Mouse (Mus musculus) retina, postnatal 1 day (tissue): ENCODE data around the gene Tapt1.
"Not testable (repeated sequence)": the region's sequence is repeated elsewhere in the genome, so short reads cannot be mapped to it uniquely, and the experiment has no call there.

Experiments
- DNase-seq: peaks from one replicate; pipeline ENCODE4 v3.0.0-alpha.2; 2012

Tapt1 gene

DNA sequence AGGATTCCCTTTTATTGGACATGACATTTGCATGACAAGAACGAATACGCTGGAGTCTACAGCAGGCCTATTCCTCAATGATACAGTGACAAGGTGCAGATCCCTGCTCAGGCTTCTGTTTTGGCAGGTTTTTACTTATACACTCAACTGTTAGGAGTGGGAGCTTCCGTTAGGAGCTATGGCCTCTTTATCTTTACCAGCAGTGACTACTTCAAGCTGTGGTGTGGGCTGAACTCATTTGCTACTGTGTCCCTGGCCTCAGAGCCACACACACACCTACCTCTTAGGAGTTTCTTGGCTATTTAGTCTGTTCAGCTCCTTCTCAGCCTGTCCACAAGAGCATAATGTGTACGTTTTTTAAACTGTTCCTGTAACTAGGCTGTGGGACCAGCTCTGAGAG is 30.3 kb downstream of the Tapt1 start:
- DNase-seq: no peak

DNA sequence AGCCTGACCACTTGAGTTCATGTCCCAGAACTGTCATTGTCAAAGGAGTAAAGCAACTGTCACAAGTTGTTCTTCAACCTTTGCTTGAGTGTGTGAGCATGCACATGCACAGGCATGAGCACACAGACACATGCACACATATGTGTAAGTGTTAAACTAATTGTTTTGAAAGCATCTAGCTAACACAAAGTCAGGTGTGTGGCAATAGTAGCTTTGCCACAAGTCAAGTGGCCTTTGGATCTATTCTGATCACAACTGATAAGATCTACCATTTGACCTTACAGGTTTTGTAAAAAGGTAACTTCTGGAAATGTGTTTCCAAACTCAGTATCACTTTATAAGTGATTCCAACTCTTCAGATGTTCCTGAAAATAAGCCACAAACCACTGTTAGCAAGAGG is 39.1 kb downstream of the Tapt1 start:
- no peak for DNase-seq

DNA sequence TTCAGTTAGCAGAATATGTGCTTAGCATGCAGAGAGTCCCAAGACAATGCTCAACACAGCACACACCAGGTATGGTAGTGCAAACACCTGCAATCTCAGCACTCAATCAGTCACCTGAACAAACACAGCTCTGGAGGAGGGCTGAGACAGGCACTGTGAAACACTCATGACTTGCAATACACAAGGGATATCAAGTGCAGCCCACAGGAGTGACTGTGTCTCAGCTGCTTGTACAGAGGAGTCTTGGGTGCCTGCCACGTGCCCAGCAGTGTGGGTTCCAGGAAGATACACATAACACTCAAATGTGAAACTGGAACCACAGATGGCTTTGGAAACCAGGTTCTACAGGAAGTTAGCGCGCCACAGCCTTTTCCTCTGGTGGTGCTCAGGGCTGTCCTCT is 44.8 kb downstream of the Tapt1 start:
- DNase-seq: no peak

DNA sequence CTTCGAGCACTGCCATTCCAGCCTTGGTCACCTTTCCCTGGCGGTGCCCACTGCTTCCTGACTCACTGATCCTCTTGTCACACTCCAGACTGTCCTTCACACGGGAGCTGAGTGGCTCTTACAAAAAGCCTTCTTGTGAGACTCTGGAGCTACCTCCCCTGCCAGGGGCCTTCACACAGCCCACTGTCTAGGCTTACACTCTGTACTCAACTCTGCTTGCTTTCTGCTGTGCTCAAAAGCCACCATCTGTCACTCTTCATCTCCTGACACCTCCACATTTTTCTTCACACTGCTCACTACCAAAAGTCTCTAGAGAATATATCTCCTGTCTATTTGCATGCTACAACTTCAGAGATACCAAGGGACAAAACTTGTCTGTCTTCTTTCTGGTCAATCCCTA is 46.0 kb downstream of the Tapt1 start:
- DNase-seq: no peak

DNA sequence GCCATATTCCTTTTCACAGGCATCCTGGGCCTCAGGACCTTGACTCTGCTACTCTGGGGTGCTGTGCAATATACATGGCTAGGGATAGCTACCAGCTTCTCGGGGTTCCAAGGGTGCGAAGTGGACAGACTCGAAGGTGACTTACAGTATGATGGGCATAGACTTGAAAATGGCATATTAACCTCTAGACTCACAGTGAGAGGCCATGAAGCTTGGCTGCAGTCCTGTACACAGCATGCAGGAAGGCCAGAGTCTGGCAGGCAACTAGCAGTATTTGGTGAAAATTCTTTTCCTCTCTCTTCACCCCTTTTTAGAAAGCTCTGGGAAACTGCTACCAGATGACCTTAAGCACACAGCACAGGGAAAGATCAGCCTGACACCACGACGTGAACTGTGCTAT is 52.4 kb downstream of the Tapt1 start:
- DNase-seq: no peak

DNA sequence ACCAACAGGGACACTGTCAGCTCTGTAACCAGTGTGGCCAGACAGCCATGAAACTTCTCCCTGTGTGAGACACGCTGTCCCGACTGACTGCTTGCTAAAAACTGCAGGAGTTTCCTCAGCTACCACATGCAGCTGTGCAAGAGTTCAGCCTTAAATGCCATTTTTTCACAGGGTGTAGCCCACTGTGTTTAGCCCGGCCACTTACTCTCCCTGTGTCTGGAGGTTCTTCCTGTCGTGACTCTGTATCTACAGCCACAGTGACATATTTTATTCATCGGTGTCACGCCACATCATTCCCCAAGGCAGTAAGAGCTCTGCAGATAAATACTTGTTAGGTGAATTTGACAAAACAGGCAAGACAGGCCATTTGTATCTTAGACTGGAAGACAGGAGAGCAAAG is 59.6 kb downstream of the Tapt1 start:
- peak; percentile 41 for DNase-seq

DNA sequence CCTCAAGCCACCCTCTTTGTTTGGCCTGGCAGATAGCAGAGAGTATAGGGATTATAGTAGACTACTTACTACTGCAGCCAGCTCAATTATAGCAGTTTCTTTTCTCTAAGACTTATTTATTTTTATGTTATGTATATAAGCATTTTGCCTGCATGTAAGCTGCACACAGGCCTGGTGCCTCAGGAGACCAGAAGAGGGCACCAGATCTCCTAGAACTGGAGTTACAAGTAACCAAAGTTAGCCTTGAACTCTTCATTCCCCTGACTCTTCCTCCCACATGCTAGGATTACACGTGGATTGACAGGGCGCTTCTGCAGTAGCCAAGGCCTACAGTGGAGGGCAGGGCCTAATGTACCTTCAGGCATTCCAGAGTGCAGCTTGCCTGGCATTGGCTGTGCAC is 60.6 kb downstream of the Tapt1 start:
- DNase-seq: peak; percentile 52

DNA sequence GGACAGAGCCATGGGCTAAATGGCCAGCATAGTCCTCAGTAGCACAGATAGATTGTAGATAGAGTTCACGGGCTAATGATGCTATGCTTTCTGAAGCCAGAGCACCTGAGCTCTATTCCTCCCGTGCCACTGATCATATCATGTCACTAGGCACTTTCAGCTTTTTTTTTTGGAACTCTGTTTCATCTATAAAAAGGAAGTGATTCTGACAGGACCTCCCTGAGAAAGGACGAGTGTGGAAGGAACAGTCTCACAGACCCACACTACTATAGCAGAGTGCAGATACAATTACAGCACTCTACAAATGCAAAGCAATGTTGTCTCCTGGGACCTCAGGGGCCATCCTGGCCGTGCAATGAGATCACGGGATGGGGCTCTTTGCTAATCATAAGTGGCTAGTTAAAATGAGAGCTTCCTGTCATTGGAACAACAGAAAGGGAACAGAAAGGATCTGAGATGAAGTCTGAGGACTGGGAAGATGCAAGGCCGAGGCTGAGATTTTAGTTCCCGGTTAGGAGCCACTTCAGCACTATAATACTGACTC is 62.1 kb downstream of the Tapt1 start:
- no peak for DNase-seq

DNA sequence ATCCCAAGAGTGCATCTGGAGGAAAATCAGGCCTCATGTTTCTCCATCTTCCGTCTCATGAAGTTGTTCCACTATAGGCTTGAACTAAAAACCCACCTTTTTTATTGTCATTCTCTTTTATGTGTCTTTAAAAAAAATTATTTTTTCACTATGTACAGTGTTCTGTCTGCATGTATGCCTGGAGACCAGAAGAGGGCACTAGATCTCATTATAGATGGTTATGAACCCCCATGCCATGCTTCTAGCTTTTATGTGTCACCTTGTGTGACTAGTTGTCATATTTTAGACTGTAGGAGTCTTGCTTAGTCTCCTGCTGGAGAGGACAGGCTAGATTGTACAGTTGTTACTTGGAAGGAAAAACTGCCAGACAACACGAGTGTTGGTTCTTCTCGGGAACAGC is 63.1 kb downstream of the Tapt1 start:
- no peak for DNase-seq

DNA sequence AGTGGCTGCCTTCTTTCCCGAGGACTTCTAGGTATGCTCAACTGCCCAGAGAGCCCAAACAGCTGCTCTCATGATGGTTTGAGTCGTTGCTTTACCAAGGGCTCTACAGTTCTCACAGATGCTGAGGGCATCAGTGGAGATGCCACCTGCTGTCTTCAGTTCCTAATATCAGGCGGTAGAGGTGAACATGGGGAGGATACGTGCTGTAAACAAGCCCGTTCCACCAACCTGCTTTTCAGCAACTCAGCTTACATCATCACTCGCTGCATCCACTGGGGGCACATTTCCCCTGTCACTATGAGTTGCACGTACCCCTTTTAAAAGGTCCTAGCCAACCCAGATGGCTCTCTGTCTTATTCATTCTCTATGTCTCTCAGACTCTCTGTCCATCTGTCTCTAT is 63.6 kb downstream of the Tapt1 start:
- no peak for DNase-seq

DNA sequence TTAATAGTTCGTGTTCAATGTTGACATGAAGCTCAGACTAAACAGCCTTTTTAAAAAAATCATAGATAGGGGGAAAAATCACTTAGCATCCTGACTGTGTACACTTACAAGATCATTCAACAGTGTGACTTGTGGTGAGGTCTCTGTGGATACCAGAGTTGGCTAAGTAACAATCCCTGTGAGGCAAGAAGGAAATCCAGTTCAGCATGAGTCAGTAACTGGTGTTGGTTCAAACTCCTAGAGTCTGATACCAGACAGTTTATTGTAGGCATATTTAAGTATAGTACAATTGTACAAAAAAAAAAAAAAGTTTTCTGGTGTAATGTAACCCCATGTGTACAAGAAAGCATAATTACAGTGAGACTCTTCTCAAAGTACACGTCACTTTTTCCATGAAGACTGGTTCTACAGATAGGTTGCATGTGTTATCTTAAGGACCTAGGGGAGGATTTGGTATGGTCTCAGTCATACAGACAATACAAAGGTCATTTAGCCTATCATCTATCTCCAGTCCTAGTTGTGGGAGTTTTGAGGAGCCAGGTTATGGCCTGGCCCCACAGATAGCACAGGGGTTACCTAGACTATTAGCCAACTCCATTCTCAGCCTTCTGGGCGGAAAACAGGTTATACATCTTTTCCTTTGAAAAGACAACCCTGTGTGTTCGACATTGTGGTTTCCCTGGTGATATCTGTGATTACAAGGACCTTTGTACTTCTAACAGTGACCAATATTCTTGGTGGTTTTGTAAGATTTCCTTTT is 66.6 kb downstream of the Tapt1 start:
- DNase-seq: no peak

DNA sequence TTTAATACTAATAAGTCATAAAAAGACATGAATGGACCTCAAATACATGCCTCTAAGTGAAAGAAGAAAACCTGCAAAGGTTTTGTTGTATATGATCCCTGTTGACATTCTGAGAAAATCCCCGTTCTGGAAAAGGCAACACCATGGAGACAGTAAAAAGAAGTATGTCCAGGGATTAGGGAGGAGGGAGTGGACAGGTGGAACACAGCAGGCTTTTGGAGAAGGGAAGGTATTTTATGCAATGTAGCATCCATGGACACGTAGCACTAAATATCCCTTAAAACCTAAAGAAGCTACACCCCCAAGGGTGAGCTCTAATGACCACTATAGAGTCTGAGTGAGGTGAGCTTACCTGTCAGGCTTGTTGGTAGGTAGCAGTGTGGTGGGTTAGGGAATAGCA is 67.2 kb downstream of the Tapt1 start:
- no peak for DNase-seq

DNA sequence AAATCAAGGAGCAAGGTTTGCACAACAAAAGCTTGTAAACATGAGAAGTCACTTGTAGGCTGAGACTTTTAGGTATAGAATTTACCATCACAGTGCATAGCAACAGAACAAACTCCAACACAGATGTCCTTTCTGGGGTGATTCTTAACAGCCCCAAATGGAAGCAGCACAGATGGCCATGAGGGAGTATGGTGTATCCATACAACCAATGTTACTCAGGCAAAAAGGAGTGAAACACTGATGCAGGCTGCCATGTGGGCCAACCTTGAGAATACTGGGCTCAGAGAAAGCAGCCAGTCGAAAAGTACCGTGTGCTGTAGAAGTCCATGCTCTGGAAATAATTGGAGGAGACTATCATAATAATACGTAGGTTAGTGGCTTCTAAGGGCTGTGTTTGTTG is 68.0 kb downstream of the Tapt1 start:
- no peak for DNase-seq

DNA sequence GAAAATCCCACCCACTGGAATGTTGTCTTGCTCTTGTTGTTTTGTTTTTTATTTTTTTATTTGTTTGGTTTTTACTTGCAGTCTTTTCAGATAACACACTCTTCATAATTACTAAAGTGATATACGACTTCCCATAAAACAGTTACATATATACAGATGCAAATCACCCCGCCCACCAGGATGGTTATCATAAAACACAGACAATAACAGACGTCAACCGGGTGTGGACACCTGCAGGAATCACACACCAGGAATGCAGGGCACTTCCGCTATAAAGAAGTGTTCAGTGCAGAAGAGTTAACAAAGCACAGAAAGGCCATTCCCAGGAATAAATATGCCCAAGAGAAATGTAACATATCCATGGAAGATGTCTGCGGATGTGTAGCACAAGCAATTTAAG is 68.7 kb downstream of the Tapt1 start:
- DNase-seq: no peak

DNA sequence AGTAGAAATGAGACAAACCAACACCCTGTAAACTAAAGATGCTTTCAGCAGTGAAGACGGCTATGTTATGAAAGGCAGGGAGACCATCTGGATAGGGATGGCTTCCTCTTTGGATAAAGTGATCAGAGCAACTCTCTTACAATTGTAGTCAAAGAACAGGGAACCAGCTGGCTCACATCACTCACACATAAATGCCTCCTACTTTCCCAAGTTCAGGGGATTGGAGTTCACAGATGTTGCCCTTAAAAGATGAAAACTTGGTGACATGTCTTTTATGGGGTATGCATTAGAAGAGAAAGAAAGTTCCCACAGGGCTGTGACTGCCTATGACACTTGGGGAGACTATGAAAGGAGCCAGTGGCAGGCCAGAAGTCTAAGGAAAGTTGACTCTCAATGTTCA is 73.4 kb downstream of the Tapt1 start:
- DNase-seq: no peak

DNA sequence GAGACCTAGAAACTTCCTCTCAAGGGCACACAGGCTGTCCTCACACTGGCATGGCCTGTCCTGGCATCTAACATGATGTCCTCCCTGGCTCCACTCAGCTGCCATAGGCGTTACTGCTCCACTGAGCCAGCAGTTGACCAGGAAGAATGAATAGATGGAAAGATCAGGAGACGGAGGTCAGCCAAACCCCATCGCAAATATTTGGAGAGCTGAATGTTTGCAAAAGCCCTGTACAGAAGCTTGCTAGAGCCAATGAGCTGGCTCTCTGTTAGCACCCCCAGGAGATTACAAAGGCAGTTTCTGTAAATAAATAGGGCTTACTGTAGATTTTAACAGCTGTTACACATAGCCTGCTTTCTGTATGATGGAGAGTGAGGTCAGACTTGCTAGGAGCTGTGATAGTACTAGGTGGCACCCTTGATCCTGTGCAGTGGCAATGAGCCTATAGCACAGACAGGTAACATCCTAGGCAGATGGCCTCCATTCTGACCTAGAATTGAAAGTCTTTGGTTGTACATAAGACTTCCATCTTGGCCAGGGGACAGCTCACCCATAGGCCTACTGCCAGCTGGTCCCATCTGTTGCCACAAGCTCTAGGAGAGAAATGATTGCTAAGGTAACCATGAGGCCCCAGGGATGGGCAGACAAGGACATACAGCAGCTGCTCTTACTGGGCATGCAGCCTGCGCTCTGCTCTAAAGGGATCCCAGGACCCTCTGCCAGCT is 74.9 kb downstream of the Tapt1 start:
- DNase-seq: peak; percentile 53

DNA sequence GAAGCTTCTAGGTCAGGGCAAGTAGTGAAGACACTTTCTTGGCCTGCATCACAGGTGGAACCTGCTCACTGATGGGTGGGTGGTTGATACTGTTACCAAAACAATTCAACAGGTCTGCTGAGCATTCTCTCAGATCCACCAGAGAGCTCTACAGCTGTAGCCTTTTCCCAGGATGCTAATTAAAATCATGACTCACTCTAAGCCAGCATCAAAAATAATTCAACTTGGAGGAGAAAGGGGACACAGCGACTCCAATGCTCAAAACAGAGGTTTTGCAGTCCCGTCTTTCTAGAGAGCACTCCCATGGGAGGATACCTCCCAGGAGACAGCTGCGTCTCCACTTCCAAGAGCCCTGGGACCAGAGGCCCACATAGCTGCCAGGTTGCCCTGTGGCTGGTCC is 78.7 kb downstream of the Tapt1 start:
- no peak for DNase-seq

DNA sequence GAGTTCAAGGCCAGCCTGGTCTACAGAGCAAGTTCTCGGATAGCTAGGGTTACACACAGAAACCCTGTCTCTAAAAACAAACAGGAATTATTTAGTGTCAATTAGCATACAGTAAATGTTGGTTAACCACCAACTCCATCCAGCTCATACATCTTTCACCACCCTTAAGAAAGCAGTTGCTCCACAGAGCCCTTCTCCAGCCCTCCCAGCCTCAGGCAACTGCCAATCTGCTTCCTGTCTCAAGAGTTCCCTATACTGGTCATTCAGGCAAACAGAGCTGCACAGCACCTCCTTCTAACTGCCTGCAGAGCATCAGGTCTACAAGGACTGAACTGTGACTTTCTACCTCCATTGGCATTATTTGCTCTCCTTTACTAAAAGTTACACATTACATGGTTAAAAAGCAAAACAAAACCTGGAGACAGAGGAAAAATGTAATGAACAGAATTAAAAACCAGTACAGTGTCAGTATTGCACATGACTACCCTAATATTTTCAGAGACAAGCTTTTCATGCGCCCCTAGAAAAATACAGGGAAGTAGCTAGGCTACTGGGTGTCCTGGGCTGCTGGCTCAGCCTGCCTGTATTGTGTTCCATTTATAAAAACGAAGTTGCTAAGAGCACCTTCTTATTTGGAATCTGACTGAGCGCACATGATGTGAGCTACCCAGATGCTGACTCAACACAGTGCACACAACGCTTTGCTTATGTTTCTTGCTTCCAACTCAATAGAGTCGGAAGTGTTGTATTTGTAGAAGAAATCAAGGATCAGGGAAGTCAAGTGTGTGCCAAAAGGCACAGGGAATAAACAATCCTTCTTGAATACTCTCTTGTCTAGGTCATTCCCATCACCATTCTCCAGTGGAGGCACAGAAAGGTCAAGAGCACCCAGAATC is 79.7 kb downstream of the Tapt1 start:
- DNase-seq: no peak

DNA sequence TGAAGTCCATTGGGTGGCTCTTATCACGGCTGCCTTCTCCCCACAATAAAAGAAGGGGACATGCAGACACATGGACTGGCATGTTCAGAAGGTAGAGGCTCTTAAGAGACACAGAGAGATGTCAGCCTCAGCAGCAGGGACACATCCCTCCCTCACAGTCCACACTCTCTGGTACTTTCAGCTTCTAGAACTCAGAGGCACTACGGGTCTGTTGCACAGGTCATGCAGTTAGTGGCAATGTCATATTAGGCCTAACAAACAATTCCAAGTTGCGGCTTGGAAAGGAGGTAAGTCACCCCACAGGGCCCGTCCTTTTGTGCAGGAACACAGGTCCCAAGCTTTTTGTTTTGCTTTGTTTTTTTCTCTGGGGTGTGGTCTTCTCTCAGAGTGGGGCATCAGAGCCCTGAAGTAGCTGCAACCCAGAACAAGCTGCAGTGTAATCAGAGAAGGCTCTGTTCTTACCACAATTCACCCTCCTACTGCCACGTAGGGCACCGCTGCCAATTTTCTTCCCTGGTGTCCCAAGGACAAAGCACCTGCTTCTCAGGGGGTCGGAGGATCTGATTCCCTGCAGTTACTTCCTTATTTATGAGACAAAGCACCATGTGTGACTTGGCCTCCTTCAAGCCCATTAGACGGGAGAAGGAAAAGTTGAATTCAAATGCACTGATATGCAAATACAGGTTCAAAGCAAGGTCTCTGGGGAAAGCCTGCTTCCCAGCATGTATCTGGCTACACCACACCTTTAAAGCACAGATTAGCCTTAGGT is 82.8 kb downstream of the Tapt1 start:
- DNase-seq: no peak

DNA sequence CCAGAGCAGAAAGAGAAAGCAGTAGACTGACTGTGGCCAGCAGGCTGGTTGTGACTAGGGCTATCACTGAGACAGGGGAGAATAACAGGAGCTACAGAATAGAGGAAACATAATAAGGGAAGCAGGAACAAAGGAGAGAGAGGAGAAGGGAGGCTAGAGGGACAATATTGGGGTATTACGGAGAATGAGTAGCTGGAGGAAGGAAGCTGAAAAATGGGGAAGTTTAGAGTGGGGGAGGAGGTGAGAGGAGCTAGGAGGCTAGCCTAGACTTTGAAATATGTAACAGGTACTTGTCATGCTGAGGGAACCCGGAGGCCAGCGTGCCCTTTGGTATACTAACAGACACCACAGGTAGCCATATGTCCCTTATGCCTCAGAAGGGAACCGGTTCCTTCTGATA is 98.9 kb downstream of the Tapt1 start:
- DNase-seq: no peak

DNA sequence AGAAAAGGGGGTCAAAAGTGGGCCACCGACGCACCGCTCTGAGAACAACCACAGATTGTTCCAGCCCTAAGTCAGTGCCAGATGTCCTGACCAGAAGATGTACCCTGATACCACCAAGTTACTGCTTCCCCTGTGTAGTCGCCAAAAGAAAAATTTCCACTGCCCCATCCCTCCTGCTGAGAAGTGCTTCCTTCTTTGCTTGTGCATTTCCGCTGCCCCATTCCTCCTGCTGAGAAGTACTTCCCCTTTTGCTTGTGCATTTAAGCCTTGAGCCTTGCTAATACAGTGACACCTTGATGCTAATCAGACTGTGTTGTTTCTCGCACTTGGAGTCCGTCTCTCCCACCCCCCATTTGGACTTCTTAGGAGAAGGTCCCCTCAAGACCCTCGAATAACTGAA is 99.9 kb downstream of the Tapt1 start:
- DNase-seq: not testable (repeated sequence)
